Mouse (Mus musculus): ENCODE measurements around the gene Hist1h3f. TPM values are rescaled to one million over a fixed set of nuclear protein-coding genes. Genes with fewer than 3 reads are reported as not detected.
"Not testable (repeated sequence)": the region's sequence is repeated elsewhere in the genome, so short reads cannot be mapped to it uniquely, and the experiment has no call there.

Gene Hist1h3f
- total and polyA plus RNA-seq, 3 experiments, result 1.8 to 125 (median 96.8) TPM

DNA sequence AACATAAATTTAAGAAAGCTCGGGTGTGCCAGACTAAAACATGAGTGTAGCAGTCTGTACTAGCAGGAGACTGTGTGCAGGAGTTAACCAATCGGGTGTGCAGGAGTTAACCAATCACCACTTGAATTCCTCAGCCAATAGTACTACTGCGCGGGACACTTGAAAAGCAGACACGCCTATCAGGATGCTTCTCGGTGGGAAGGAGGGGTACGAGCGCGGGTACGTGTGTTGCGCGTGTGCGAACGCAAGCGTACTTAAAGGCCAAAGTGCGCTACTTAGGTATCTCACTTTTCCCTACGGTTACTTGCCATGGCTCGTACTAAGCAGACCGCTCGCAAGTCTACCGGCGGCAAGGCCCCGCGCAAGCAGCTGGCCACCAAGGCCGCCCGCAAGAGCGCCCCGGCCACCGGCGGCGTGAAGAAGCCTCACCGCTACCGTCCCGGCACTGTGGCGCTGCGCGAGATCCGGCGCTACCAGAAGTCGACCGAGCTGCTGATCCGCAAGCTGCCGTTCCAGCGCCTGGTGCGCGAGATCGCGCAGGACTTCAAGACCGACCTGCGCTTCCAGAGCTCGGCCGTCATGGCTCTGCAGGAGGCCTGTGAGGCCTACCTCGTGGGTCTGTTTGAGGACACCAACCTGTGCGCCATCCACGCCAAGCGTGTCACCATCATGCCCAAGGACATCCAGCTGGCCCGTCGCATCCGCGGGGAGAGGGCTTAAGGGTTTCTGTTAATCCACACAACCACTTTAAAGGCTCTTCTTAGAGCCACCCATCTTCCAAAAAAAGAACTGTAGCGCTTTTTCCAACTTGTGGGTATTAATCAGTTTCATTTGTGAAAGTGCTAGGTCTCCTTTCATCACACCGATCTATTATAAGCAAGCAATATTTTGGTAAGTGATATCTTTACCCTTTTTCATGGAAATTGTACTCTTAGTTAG is 8.4 kb upstream of the Hist1h3f start, which contains the start of gene Hist1h3g:
Gene Hist1h3g (plus strand): TSS at position 286 of the 939 bp plus-strand sequence.
- not testable (repeated sequence) for H3K9me3 ChIP-seq (replicated peaks); H3K36me3 ChIP-seq (replicated peaks); H3K27me3 ChIP-seq (ENCODE audit: insufficient read depth, low read length)
- TF ChIP-seq POLR2AphosphoS5 (IDR thresholded peaks at IDR 0.05; ENCODE audit: insufficient replicate concordance, low read depth, low read length), result peak; percentile 97
- DNase-seq (ENCODE audit: low spot score), result peak; percentile 91
- Histone ChIP-seq H3K4me1 (ENCODE audit: insufficient read depth, low read depth, low read length) (peaks cover 24% of the 10 kb centered on the region), H3K4me3 (ENCODE audit: low read depth, low read length) (peak within 1 kb of the TSS; percentile 71)
- ATAC-seq (ENCODE audit: extremely low read depth, insufficient number of reproducible peaks, low FRiP score, poor library complexity, severe bottlenecking), result peak; percentile 77

DNA sequence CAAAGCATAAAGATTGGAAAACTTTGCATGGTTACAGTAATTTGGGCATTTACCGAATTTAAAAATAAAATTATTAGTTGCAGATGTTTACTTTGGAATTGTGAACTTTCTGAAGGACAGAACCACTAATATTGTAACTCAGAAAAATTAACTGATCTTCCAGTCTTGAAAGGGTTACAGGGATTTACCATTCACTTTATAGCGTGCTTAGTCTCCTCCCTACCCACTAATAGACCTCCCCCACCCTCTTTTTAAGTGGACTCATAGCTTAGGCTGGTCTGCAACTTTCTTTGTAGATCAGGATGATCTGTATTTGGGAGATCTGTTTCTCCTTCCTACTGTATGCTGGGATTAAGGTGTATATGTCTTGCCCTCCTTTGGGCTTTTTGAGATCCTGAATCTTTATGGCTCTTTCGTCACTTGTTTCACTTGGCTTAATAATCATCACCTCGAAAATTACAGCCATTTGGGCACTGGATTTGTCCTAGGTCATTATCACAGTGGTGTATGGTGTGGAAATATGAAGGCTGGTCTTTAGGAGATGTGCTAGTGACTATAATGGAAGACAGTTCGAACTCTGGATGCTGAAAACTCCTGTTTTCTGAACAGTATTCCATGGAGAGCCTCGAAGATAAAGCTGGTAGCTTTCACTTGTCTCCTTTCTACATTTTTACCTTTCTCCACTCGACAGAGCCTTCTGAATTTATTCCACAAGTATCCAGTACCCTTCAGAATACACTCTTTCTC is 7.6 kb upstream of the Hist1h3f start:
- H3K27me3 ChIP-seq (ENCODE audit: insufficient read depth, low read length), result no peaks in the 10 kb centered on the region
- TF ChIP-seq GATA2 (IDR thresholded peaks at IDR 0.05; ENCODE audit: borderline replicate concordance, low read depth, low read length), result no peak
- peak; percentile 97; the same call in 1 of the 2 replicates for TF ChIP-seq POLR2AphosphoS5 (IDR thresholded peaks at IDR 0.05; ENCODE audit: insufficient replicate concordance, low read depth, low read length)
- no peak for TF ChIP-seq GATA1 (IDR thresholded peaks at IDR 0.05; ENCODE audit: borderline replicate concordance, low read length)
- H3K9me3 ChIP-seq (replicated peaks), result no peaks in the 10 kb centered on the region
- peak overlapping the region; percentile 71 for H3K4me3 ChIP-seq (ENCODE audit: low read depth, low read length)
- peaks cover 28% of the 10 kb centered on the region for H3K4me1 ChIP-seq (ENCODE audit: insufficient read depth, low read depth, low read length)
- ATAC-seq (ENCODE audit: extremely low read depth, insufficient number of reproducible peaks, low FRiP score, poor library complexity, severe bottlenecking), result no peak
- H3K36me3 ChIP-seq (replicated peaks), result no peaks in the 10 kb centered on the region
- DNase-seq (ENCODE audit: low spot score), result no peak

DNA sequence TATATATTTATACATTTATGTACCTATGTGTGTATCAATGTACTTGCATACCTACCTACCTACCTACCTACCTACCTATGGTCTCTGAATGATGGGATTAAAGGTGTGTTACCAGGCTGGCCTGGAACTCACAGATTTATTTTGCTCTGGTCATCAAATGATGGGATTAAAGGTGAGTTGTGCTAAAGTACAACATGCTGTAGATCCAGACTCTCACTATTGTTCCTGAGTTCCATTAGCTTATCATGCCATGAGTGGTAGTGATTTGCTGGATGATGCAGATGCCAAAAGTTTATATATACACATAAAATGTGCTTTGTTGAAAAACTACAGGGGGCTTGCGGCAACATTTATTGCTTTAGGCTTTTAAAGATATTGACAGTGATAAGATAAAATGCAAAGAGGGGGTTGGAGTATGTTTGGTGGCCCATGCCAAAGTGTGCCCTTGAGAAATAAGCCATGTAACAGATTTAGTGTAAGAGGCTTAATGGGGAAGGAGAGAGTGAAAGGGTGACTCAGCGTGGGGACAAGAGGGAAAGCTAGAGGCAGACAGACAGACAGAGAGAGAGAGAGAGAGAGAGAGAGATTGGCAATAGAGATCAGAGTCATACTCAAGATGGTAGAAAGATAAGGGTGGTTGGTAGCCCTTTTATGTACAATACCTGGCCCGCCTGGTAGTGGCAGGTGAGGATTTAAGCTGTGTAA is 6.7 kb upstream of the Hist1h3f start:
- Histone ChIP-seq H3K27me3 (ENCODE audit: insufficient read depth, low read length) (no peaks in the 10 kb centered on the region), H3K36me3 (replicated peaks) (no peaks in the 10 kb centered on the region), H3K4me1 (ENCODE audit: insufficient read depth, low read depth, low read length) (peaks cover 26% of the 10 kb centered on the region), H3K9me3 (replicated peaks) (no peaks in the 10 kb centered on the region), H3K4me3 (ENCODE audit: low read depth, low read length) (no peak overlapping the region)
- TF ChIP-seq GATA1 (IDR thresholded peaks at IDR 0.05; ENCODE audit: borderline replicate concordance, low read length), result no peak
- peak; percentile 61; the same call in 1 of the 2 replicates for TF ChIP-seq POLR2AphosphoS5 (IDR thresholded peaks at IDR 0.05; ENCODE audit: insufficient replicate concordance, low read depth, low read length)
- DNase-seq (ENCODE audit: low spot score), result no peak
- ATAC-seq (ENCODE audit: extremely low read depth, insufficient number of reproducible peaks, low FRiP score, poor library complexity, severe bottlenecking), result no peak

DNA sequence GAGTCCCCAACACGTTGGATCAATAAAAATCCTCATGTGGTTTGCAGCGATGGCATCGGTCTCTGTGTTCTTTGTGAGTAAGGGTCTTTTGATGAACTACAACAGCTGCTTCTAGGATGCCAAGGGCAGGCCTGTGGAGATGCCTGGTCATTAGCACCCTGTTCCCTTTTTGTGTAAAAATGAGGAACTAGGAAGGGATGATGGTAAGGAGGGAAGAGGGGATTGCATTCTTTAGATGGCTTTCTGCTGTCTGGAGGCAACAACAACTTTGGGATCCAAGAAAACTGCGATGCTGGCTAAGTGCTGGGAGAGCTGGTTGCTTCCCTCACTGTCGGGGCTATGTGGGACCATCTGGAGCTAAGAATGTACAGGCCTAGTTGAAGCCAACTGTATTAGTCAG is 5.6 kb upstream of the Hist1h3f start:
- no peak overlapping the region for H3K4me3 ChIP-seq (ENCODE audit: low read depth, low read length)
- TF ChIP-seq TAL1 (conservative IDR thresholded peaks at IDR 0.05; ENCODE audit: low read depth, low read length), result no peak
- TF ChIP-seq CTCF (IDR thresholded peaks at IDR 0.05; ENCODE audit: low read depth, low read length), result no peak
- TF ChIP-seq POLR2AphosphoS5 (IDR thresholded peaks at IDR 0.05; ENCODE audit: insufficient replicate concordance, low read depth, low read length), result no peak
- no peak for TF ChIP-seq GATA2 (IDR thresholded peaks at IDR 0.05; ENCODE audit: borderline replicate concordance, low read depth, low read length)
- no peak for TF ChIP-seq GATA1 (IDR thresholded peaks at IDR 0.05; ENCODE audit: borderline replicate concordance, low read length)

DNA sequence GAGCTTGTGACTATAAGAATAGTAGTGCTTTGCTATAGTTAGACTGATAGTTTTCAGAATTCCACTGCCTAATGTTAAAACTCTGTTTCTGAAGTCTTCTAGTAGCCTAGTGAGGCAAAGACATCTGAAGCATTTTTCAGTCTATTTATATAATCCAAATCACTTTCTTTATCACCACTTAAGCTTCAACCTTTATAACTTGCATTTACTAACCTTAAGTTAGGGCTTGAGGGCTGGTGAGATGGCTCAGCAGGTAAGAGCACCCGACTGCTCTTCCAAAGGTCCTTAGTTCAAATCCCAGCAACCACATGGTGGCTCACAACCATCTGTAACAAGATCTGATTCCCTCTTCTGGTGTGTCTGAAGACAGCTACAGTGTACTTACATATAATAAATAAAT is 4.0 kb upstream of the Hist1h3f start:
- not testable (repeated sequence) for H3K4me3 ChIP-seq (ENCODE audit: low read depth, low read length); H3K36me3 ChIP-seq (replicated peaks); DNase-seq (ENCODE audit: low spot score); ATAC-seq (ENCODE audit: extremely low read depth, insufficient number of reproducible peaks, low FRiP score, poor library complexity, severe bottlenecking); H3K9me3 ChIP-seq (replicated peaks); H3K27me3 ChIP-seq (ENCODE audit: insufficient read depth, low read length)
- H3K4me1 ChIP-seq (ENCODE audit: insufficient read depth, low read depth, low read length), result peaks cover 20% of the 10 kb centered on the region

More for the DNA sequence above, 5.6 kb upstream of the Hist1h3f start:
- Histone ChIP-seq H3K4me1 (ENCODE audit: insufficient read depth, low read depth, low read length) (peaks cover 17% of the 10 kb centered on the region), H3K27me3 (ENCODE audit: insufficient read depth, low read length) (no peaks in the 10 kb centered on the region), H3K9me3 (replicated peaks) (no peaks in the 10 kb centered on the region), H3K36me3 (replicated peaks) (no peaks in the 10 kb centered on the region)
- no peak for ATAC-seq (ENCODE audit: extremely low read depth, insufficient number of reproducible peaks, low FRiP score, poor library complexity, severe bottlenecking)
- no peak for DNase-seq (ENCODE audit: low spot score)

DNA sequence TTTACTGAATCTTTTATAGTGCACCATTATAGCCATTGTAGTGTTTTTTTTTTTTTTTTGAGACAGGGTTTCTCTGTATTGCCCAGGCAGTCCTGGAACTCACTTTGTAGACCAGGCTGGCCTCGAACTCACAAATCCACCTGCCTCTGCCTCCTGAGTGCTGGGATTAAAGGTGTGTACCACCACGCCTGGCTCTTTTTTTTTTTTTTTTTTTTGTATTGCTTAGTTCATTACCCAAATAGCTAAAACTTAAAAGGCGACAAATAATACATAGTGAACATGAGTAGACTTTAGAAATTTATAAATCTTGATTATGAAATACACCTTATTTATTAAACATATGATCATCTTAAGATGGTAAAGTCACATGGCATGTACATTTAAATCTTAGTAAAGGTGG is 2.4 kb upstream of the Hist1h3f start:
- ATAC-seq (ENCODE audit: extremely low read depth, insufficient number of reproducible peaks, low FRiP score, poor library complexity, severe bottlenecking) (no peak), DNase-seq (ENCODE audit: low spot score) (no peak)
- no peaks in the 10 kb centered on the region for H3K9me3 ChIP-seq (replicated peaks)
- TF ChIP-seq GATA2 (IDR thresholded peaks at IDR 0.05; ENCODE audit: borderline replicate concordance, low read depth, low read length) (no peak), TAL1 (conservative IDR thresholded peaks at IDR 0.05; ENCODE audit: low read depth, low read length) (no peak), POLR2AphosphoS5 (IDR thresholded peaks at IDR 0.05; ENCODE audit: insufficient replicate concordance, low read depth, low read length) (no peak), CTCF (IDR thresholded peaks at IDR 0.05; ENCODE audit: low read depth, low read length) (no peak), GATA1 (IDR thresholded peaks at IDR 0.05; ENCODE audit: borderline replicate concordance, low read length) (no peak)
- no peaks in the 10 kb centered on the region for H3K27me3 ChIP-seq (ENCODE audit: insufficient read depth, low read length)
- peaks cover 20% of the 10 kb centered on the region for H3K4me1 ChIP-seq (ENCODE audit: insufficient read depth, low read depth, low read length)
- H3K36me3 ChIP-seq (replicated peaks), result no peaks in the 10 kb centered on the region
- H3K4me3 ChIP-seq (ENCODE audit: low read depth, low read length), result no peak overlapping the region

Measured in G1E (cell line).